Mouse (Mus musculus): ENCODE measurements at regions not wholly inside any gene's neighbourhood (a gene's known extent, or its start where the extent isn't known, plus 50 kb on each side); places are given as distances from the start of the nearest gene placed in this dataset.
A peak's percentile ranks its signal among the peaks of the same experiment; 100 is the strongest.
"Not testable (repeated sequence)": the region's sequence is repeated elsewhere in the genome, so short reads cannot be mapped to it uniquely, and the experiment has no call there.

DNA sequence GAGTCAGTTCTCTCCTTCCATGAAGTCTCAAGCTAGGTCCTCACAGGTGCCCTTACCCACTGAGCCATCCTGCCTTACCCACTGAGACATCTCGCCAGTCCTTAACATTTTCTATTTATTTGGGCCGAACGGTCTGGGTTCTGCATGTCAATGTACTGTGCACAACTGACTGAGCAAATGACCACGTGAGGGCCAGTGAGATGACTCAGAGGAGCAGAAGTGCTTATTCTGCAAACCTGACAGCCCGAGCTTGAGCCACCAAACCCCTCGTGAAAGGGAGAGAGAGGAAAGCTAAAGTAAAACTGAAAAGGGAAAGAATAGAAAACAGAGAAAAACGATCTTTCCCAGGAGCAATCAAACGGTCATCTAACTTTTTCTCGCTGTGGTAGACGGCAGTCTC is 52.2 kb upstream of the Nmd3 start:
- no peak for DNase-seq (ENCODE audit: low spot score in 2 of 2)

GRCm38 (mm10) chr3:69667820-69668219 is 54.0 kb upstream of the Nmd3 start:
- no peak for DNase-seq (ENCODE audit: low spot score in 2 of 2)

- DNase-seq (ENCODE audit: low spot score in 2 of 2): no peak
These were observed 54.4 kb upstream of the Nmd3 start for GRCm38 (mm10) chr3:69667359-69667758.

GRCm38 (mm10) chr3:69664277-69664676 is 57.5 kb upstream of the Nmd3 start:
- DNase-seq (ENCODE audit: low spot score in 2 of 2): no peak

DNA sequence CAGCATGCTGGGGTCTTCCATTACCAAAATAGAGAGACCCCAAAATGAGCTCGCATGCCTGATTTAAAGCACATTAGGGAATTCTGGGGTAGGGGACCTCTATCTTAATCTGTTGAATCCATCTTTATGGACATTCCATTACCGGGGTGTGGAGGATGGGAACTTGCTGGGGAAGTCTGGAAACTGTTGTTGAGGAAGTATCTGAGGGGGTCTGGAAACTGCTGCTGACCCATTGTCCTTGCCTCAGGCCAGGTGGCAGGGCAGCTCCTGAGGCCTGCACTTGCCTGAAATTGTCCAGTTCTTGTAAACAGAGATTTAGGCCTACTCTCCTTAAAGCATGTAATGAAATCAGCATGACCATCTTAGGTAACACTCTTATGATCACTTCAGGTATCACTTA is 59.4 kb upstream of the B3galnt1 start:
- no peak for DNase-seq (ENCODE audit: low spot score in 2 of 2)

GRCm38 (mm10) chr3:69657570-69657969 is 58.8 kb upstream of the B3galnt1 start:
- no peak for DNase-seq (ENCODE audit: low spot score in 2 of 2)

GRCm38 (mm10) chr3:69655651-69656050 is 56.9 kb upstream of the B3galnt1 start:
- not testable (repeated sequence) for DNase-seq (ENCODE audit: low spot score in 2 of 2)

- peak in 1 of 2 experiments; percentile 43 for DNase-seq (ENCODE audit: low spot score in 2 of 2)
These were observed 56.2 kb upstream of the B3galnt1 start for GRCm38 (mm10) chr3:69655001-69655400.

- DNase-seq (ENCODE audit: low spot score in 2 of 2): not testable (repeated sequence)
These were observed 54.6 kb upstream of the B3galnt1 start for GRCm38 (mm10) chr3:69653361-69653760.

- DNase-seq (ENCODE audit: low spot score in 2 of 2): no peak
These were observed 50.8 kb upstream of the B3galnt1 start for GRCm38 (mm10) chr3:69649561-69649960.
